In the genomic region with DNA sequence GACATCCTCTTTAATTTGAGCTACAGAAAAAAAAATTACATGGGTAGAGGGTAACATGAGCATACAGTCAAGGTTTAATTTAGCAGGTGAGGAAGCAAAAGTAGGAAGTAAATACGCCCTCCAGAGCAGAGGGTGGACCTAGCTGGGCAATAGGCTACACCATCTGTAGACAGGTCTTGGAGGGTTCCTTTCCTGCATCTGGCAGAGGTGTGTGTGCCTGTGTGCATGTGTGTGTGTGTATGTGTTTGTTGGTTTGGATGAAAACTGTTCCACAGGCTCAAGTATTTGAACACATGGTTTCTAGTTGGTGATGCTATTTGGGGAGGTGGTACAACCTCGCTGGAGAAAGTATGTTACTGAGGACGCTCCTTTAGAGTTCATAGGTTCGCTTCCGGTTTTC, we compare ENCODE assay signal across 29 mouse cellular contexts. TPM values are rescaled to one million over a fixed set of nuclear protein-coding genes. Genes with fewer than 3 reads are reported as not detected.
"Had no signal": no experiment of that assay in that cellular context is flagged by ENCODE, and none has a peak within 500 bp of the region (broad histone marks: within the 10 kb centered on the region; RNA-seq: fewer than 3 reads in every experiment).

No protein-coding gene starts in this region.

- H3K4me2 ChIP-seq: heart, embryonic 12.5 days; hindbrain, embryonic 12.5 days; hindbrain, embryonic 14.5 days; intestine, embryonic 15.5 days; limb, embryonic 12.5 days; liver, embryonic 11.5 days; liver, embryonic 13.5 days; liver, embryonic 15.5 days had no signal

- H3K36me3 ChIP-seq: heart, embryonic 10.5 days; heart, embryonic 12.5 days; hindbrain, embryonic 10.5 days; hindbrain, embryonic 12.5 days; intestine, embryonic 15.5 days; limb, embryonic 10.5 days; limb, embryonic 12.5 days; liver, embryonic 13.5 days; liver, embryonic 15.5 days had no signal

- H3K27me3 ChIP-seq: hindbrain, embryonic 12.5 days; intestine, embryonic 15.5 days had no signal

- DNase-seq: gastrocnemius, adult 2 months; gastrocnemius, postnatal 10 days; gastrocnemius, postnatal 25 days; heart, adult 18-20 months; heart, postnatal 10 days; heart, postnatal 4 days; kidney, adult 18-20 months; kidney, adult 8-10 months; kidney, postnatal 10 days; kidney, postnatal 25 days; kidney, postnatal 4 days; liver; liver, embryonic 13.5 days; liver, postnatal 0 days had no signal

- H3K9ac ChIP-seq: heart, embryonic 12.5 days; hindbrain, embryonic 12.5 days; hindbrain, embryonic 14.5 days; intestine, embryonic 15.5 days; limb, embryonic 12.5 days; liver, embryonic 13.5 days; liver, embryonic 15.5 days; liver, postnatal 0 days had no signal

- H3K27ac ChIP-seq: gastrocnemius, adult 2 months; heart, embryonic 10.5 days; hindbrain, embryonic 10.5 days; hindbrain, embryonic 12.5 days; hindbrain, embryonic 14.5 days; intestine, embryonic 15.5 days; limb, embryonic 10.5 days; limb, embryonic 12.5 days; liver, embryonic 13.5 days; liver, embryonic 15.5 days had no signal

- H3K4me1 ChIP-seq: heart, embryonic 10.5 days; heart, embryonic 12.5 days; hindbrain, embryonic 10.5 days; hindbrain, embryonic 12.5 days; intestine, embryonic 15.5 days; limb, embryonic 10.5 days; limb, embryonic 12.5 days; liver, embryonic 13.5 days; liver, embryonic 15.5 days had no signal

- H3K4me3 ChIP-seq: gastrocnemius, adult 2 months; heart, embryonic 10.5 days; heart, embryonic 12.5 days; hindbrain, embryonic 10.5 days; hindbrain, embryonic 12.5 days; intestine, embryonic 15.5 days; limb, embryonic 10.5 days; limb, embryonic 12.5 days; liver, embryonic 13.5 days; liver, embryonic 15.5 days had no signal

- ATAC-seq: hindbrain, embryonic 16.5 days; inflammation-experienced regulatory T-cells, adult 6 months; intestine, embryonic 15.5 days; intestine, postnatal 0 days; liver, postnatal 0 days had no signal

- H3K9me3 ChIP-seq: heart, embryonic 10.5 days; heart, embryonic 12.5 days; hindbrain, embryonic 10.5 days; hindbrain, embryonic 12.5 days; intestine, embryonic 15.5 days; limb, embryonic 10.5 days; limb, embryonic 12.5 days; liver, embryonic 13.5 days; liver, embryonic 15.5 days had no signal

RNA-seq across cellular contexts. Expression of gene Sox30, which starts 6.5 kb away (rescaled TPM):
- total RNA-seq: gastrocnemius, adult 2 months; gastrocnemius, postnatal 25 days; granulocyte monocyte progenitor cell, adult 5-6 weeks had no signal
- polyA plus RNA-seq: heart, embryonic 16.5 days; hindbrain, embryonic 16.5 days; liver, embryonic 13.5 days; liver, embryonic 15.5 days had no signal
